Mouse (Mus musculus) ES-E14 (cell line): ENCODE data around the gene Cldn16.

Experiments used
- CHD2 ChIP-seq: IDR thresholded peaks from 2 replicates; pipeline ENCODE4 v1.6.1; 2014; ENCODE audit warnings: mild to moderate bottlenecking, low read depth, low read length, inconsistent platforms
- HCFC1 ChIP-seq: IDR thresholded peaks from 2 replicates; pipeline ENCODE4 v1.6.1; 2012; ENCODE audit warnings: low read length, inconsistent platforms, borderline replicate concordance; ENCODE audit not compliant: insufficient read depth
- MAFK ChIP-seq: IDR thresholded peaks from 2 replicates; pipeline ENCODE4 v1.6.1; 2014; ENCODE audit warnings: mild to moderate bottlenecking, low read depth, low read length, inconsistent platforms; ENCODE audit not compliant: insufficient read depth
- ZC3H11A ChIP-seq: IDR thresholded peaks from 2 replicates; pipeline ENCODE4 v1.6.1; 2012; ENCODE audit warnings: low read depth, mild to moderate bottlenecking, inconsistent platforms, low read length, borderline replicate concordance
- ZNF384 ChIP-seq: IDR thresholded peaks from 2 replicates; pipeline ENCODE4 v1.6.1; 2012; ENCODE audit warnings: low read depth, low read length, inconsistent platforms

DNA sequence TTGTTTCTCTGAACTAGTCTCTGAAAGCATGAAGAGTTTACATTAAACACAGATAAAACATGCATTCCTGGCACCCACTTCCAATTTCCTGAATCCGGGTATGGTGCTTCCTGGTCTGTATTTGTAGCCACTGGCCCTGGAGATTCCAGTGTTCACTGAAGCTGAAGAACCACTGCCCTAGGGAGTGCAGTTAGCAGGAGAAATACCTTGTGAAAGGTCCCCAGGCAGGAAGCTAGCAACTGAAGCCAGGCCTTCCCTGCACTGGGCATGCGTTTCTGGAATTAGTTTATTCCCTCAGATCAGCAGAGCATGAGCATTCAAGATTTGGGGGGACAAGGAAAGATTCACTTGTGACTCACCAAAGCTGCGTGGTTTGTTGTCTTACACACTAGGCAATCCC lies 8.8 kb upstream of the Cldn16 start:
- TF ChIP-seq MAFK (no peak), HCFC1 (no peak), ZNF384 (no peak), CHD2 (no peak), ZC3H11A (no peak)
